Mouse (Mus musculus): ENCODE data around the gene Jph4.
A peak's percentile ranks its signal among the peaks of the same experiment; 100 is the strongest.

GRCm38 (mm10) chr14:55161098-55161634 lies 44.4 kb upstream of the Jph4 start:
- TF ChIP-seq POLR2A (IDR thresholded peaks at IDR 0.05; ENCODE audit: extremely low read depth, insufficient read depth, low read length) (no peak), CTCF (IDR thresholded peaks at IDR 0.05; ENCODE audit: low read depth, low read length) (peak; percentile 94)
